Mouse (Mus musculus): ENCODE measurements around the gene Tas1r3.

- TF ChIP-seq CTCF (IDR thresholded peaks at IDR 0.05; ENCODE audit: extremely low read depth, insufficient read length, insufficient replicate concordance, low read depth, low read length) (no peak), POLR2A (IDR thresholded peaks at IDR 0.05; ENCODE audit: low read depth, low read length) (no peak)
Measured at GRCm38 (mm10) chr4:155849792-155850451, 13.2 kb downstream of the Tas1r3 start.
